Mouse (Mus musculus): ENCODE measurements around the gene Usp29. TPM values are rescaled to one million over a fixed set of nuclear protein-coding genes. Genes with fewer than 3 reads are reported as not detected.
"Not testable (repeated sequence)": the region's sequence is repeated elsewhere in the genome, so short reads cannot be mapped to it uniquely, and the experiment has no call there.

Usp29 gene
- polyA plus RNA-seq, 1 experiment from 2014 or later = 2.7 TPM

GRCm38 (mm10) chr7:6919131-6919870 lies 188.9 kb downstream of the Usp29 start:
- H3K9ac ChIP-seq = no peak overlapping the region
- no peaks in the 10 kb centered on the region for H3K9me3 ChIP-seq (replicated peaks)
- H3K36me3 ChIP-seq = no peaks in the 10 kb centered on the region
- H3K27ac ChIP-seq = no peak overlapping the region
- no peak overlapping the region for H3K4me3 ChIP-seq
- H3K4me1 ChIP-seq = 0 out of 2 replicates have a peak, but pooled peaks cover 3% of the 10 kb centered on the region
- no peak for ATAC-seq
- 80% methylated on average over 1 of the region's 1 CpGs for WGBS (ENCODE audit: insufficient replicate concordance)
- no peaks in the 10 kb centered on the region for H3K27me3 ChIP-seq (replicated peaks)
- H3K4me2 ChIP-seq = no peak overlapping the region

- no peak for ATAC-seq
- WGBS (ENCODE audit: insufficient replicate concordance) = 78% methylated on average over 3 of the region's 3 CpGs
- Histone ChIP-seq H3K36me3 (no peaks in the 10 kb centered on the region), H3K27ac (no peak overlapping the region), H3K4me2 (no peak overlapping the region), H3K9me3 (replicated peaks) (no peaks in the 10 kb centered on the region), H3K27me3 (replicated peaks) (no peaks in the 10 kb centered on the region), H3K9ac (no peak overlapping the region), H3K4me1 (no peaks in the 10 kb centered on the region), H3K4me3 (no peak overlapping the region)
These were observed 193.1 kb downstream of the Usp29 start for GRCm38 (mm10) chr7:6923515-6923914.

GRCm38 (mm10) chr7:6925926-6926730 lies 195.8 kb downstream of the Usp29 start:
- 57% methylated on average over 7 of the region's 7 CpGs for whole genome bisulfite sequencing (ENCODE audit: insufficient replicate concordance)
- H3K4me1 ChIP-seq = no peaks in the 10 kb centered on the region
- H3K4me3 ChIP-seq = no peak overlapping the region
- H3K4me2 ChIP-seq = no peak overlapping the region
- H3K9me3 ChIP-seq (replicated peaks) = no peaks in the 10 kb centered on the region
- no peak for ATAC-seq
- H3K36me3 ChIP-seq = no peaks in the 10 kb centered on the region
- no peak overlapping the region for H3K27ac ChIP-seq
- H3K27me3 ChIP-seq (replicated peaks) = no peaks in the 10 kb centered on the region
- H3K9ac ChIP-seq = no peak overlapping the region

GRCm38 (mm10) chr7:6926731-6926995 lies 196.3 kb downstream of the Usp29 start:
- H3K4me3 ChIP-seq = no peak overlapping the region
- H3K9me3 ChIP-seq (replicated peaks) = no peaks in the 10 kb centered on the region
- no peaks in the 10 kb centered on the region for H3K27me3 ChIP-seq (replicated peaks)
- H3K9ac ChIP-seq = no peak overlapping the region
- ATAC-seq = no peak
- 76% methylated on average over 4 of the region's 4 CpGs for WGBS (ENCODE audit: insufficient replicate concordance)
- no peak overlapping the region for H3K27ac ChIP-seq
- H3K36me3 ChIP-seq = no peaks in the 10 kb centered on the region
- H3K4me2 ChIP-seq = no peak overlapping the region
- H3K4me1 ChIP-seq = no peaks in the 10 kb centered on the region

- no peaks in the 10 kb centered on the region for H3K36me3 ChIP-seq
- no peak overlapping the region for H3K4me3 ChIP-seq
- WGBS (ENCODE audit: insufficient replicate concordance) = 60% methylated on average over 2 of the region's 2 CpGs
- no peak overlapping the region for H3K9ac ChIP-seq
- no peaks in the 10 kb centered on the region for H3K27me3 ChIP-seq (replicated peaks)
- H3K27ac ChIP-seq = no peak overlapping the region
- no peak overlapping the region for H3K4me2 ChIP-seq
- ATAC-seq = no peak
- H3K9me3 ChIP-seq (replicated peaks) = no peaks in the 10 kb centered on the region
- no peaks in the 10 kb centered on the region for H3K4me1 ChIP-seq
These were observed 198.9 kb downstream of the Usp29 start for GRCm38 (mm10) chr7:6929286-6929685.

GRCm38 (mm10) chr7:6934741-6935140 lies 204.4 kb downstream of the Usp29 start:
- WGBS (ENCODE audit: insufficient replicate concordance) = 37% methylated on average over 5 of the region's 5 CpGs
- H3K36me3 ChIP-seq = no peaks in the 10 kb centered on the region
- H3K4me3 ChIP-seq = no peak overlapping the region
- no peak overlapping the region for H3K4me2 ChIP-seq
- no peak overlapping the region for H3K9ac ChIP-seq
- no peak overlapping the region for H3K27ac ChIP-seq
- no peaks in the 10 kb centered on the region for H3K4me1 ChIP-seq
- H3K9me3 ChIP-seq (replicated peaks) = no peaks in the 10 kb centered on the region
- H3K27me3 ChIP-seq (replicated peaks) = no peaks in the 10 kb centered on the region
- no peak for ATAC-seq

GRCm38 (mm10) chr7:6937040-6937439 lies 206.7 kb downstream of the Usp29 start:
- Histone ChIP-seq H3K4me3 (no peak overlapping the region), H3K36me3 (no peaks in the 10 kb centered on the region), H3K9me3 (replicated peaks) (no peaks in the 10 kb centered on the region), H3K4me1 (no peaks in the 10 kb centered on the region), H3K9ac (no peak overlapping the region), H3K27ac (no peak overlapping the region), H3K4me2 (no peak overlapping the region), H3K27me3 (replicated peaks) (no peaks in the 10 kb centered on the region)
- ATAC-seq = no peak
- 44% methylated on average over 11 of the region's 11 CpGs for WGBS (ENCODE audit: insufficient replicate concordance)

- no peaks in the 10 kb centered on the region for H3K9me3 ChIP-seq (replicated peaks)
- WGBS (ENCODE audit: insufficient replicate concordance) = 15% methylated on average over 16 of the region's 16 CpGs
- H3K27ac ChIP-seq = no peak overlapping the region
- no peak overlapping the region for H3K4me3 ChIP-seq
- H3K9ac ChIP-seq = no peak overlapping the region
- H3K27me3 ChIP-seq (replicated peaks) = no peaks in the 10 kb centered on the region
- no peaks in the 10 kb centered on the region for H3K4me1 ChIP-seq
- no peak for ATAC-seq
- no peaks in the 10 kb centered on the region for H3K36me3 ChIP-seq
- peak overlapping the region; percentile 44 for H3K4me2 ChIP-seq
These were observed 210.4 kb downstream of the Usp29 start for GRCm38 (mm10) chr7:6940761-6941231.

GRCm38 (mm10) chr7:6948061-6948460 lies 217.7 kb downstream of the Usp29 start:
- not testable (repeated sequence) for H3K36me3 ChIP-seq; H3K27ac ChIP-seq; H3K27me3 ChIP-seq (replicated peaks); H3K9ac ChIP-seq; H3K4me2 ChIP-seq; H3K4me3 ChIP-seq; H3K9me3 ChIP-seq (replicated peaks); H3K4me1 ChIP-seq; ATAC-seq
- WGBS (ENCODE audit: insufficient replicate concordance) = 80% methylated on average over 20 of the region's 20 CpGs

GRCm38 (mm10) chr7:6956576-6956975 lies 226.2 kb downstream of the Usp29 start:
- H3K4me1 ChIP-seq = no peaks in the 10 kb centered on the region
- no peaks in the 10 kb centered on the region for H3K9me3 ChIP-seq (replicated peaks)
- H3K27ac ChIP-seq = no peak overlapping the region
- no peak overlapping the region for H3K4me3 ChIP-seq
- H3K4me2 ChIP-seq = no peak overlapping the region
- WGBS (ENCODE audit: insufficient replicate concordance) = 75% methylated on average over 4 of the region's 4 CpGs
- ATAC-seq = no peak
- H3K27me3 ChIP-seq (replicated peaks) = no peaks in the 10 kb centered on the region
- no peaks in the 10 kb centered on the region for H3K36me3 ChIP-seq
- H3K9ac ChIP-seq = no peak overlapping the region

- H3K27me3 ChIP-seq (replicated peaks) = no peaks in the 10 kb centered on the region
- WGBS (ENCODE audit: insufficient replicate concordance) = 55% methylated on average over 1 of the region's 1 CpGs
- no peak for ATAC-seq
- no peaks in the 10 kb centered on the region for H3K9me3 ChIP-seq (replicated peaks)
- H3K27ac ChIP-seq = no peak overlapping the region
- no peak overlapping the region for H3K4me2 ChIP-seq
- no peak overlapping the region for H3K4me3 ChIP-seq
- no peaks in the 10 kb centered on the region for H3K36me3 ChIP-seq
- no peaks in the 10 kb centered on the region for H3K4me1 ChIP-seq
- H3K9ac ChIP-seq = no peak overlapping the region
These were observed 228.2 kb downstream of the Usp29 start for GRCm38 (mm10) chr7:6958574-6958973.

- WGBS (ENCODE audit: insufficient replicate concordance) = 83% methylated on average over 1 of the region's 1 CpGs
- H3K4me2 ChIP-seq = no peak overlapping the region
- ATAC-seq = no peak
These were observed 243.2 kb downstream of the Usp29 start for GRCm38 (mm10) chr7:6973566-6973965.

More at GRCm38 (mm10) chr7:6973566-6973965, 243.2 kb downstream of the Usp29 start:
- Histone ChIP-seq H3K4me3 (no peak overlapping the region), H3K9me3 (replicated peaks) (no peaks in the 10 kb centered on the region), H3K9ac (no peak overlapping the region), H3K4me1 (no peaks in the 10 kb centered on the region), H3K36me3 (no peaks in the 10 kb centered on the region), H3K27me3 (replicated peaks) (no peaks in the 10 kb centered on the region), H3K27ac (no peak overlapping the region)
